Mouse (Mus musculus) MEL (cell line): ENCODE results near the gene Dlx2. TPM values are rescaled to one million over a fixed set of nuclear protein-coding genes. Genes with fewer than 3 reads are reported as not detected.

Experiments
- DNase-seq: peaks from one replicate; pipeline ENCODE4 v3.0.0; 2011; ENCODE audit warnings: low read depth, low spot score
- H3K27ac ChIP-seq: 2 replicates; pipeline ENCODE4 v1.5.1; 2012; ENCODE audit warnings: low read depth, mild to moderate bottlenecking, control low read depth, low read length, moderate library complexity; ENCODE audit not compliant: control insufficient read depth
- H3K27me3 ChIP-seq, 2 experiments: fragments of 150-350 bp in 1 of 2; sonication (generic) in 1 of 2; 2 replicates each; pipeline ENCODE4 v1.6.1; 2012; ENCODE audit warnings: low read length in 2 of 2, mild to moderate bottlenecking in 2 of 2, improper control_type of control experiment in 1 of 2, moderate library complexity in 1 of 2; ENCODE audit not compliant: insufficient read depth in 2 of 2, control insufficient read depth in 1 of 2
- H3K36me3 ChIP-seq, 2 experiments: 2 replicates each; pipeline ENCODE4 v1.6.1; 2012 to 2014; ENCODE audit warnings: low read length in 2 of 2, improper control_type of control experiment in 1 of 2, inconsistent platforms in 1 of 2, mild to moderate bottlenecking in 1 of 2; ENCODE audit not compliant: insufficient read depth in 2 of 2, control insufficient read depth in 1 of 2
- H3K4me1 ChIP-seq, 2 experiments: fragments of 150-350 bp in 1 of 2; sonication (generic) in 1 of 2; 2 replicates each; pipeline ENCODE4 v1.6.1; 2012; ENCODE audit warnings: low read length in 2 of 2, improper control_type of control experiment in 1 of 2, mild to moderate bottlenecking in 1 of 2; ENCODE audit not compliant: insufficient read depth in 2 of 2, control insufficient read depth in 1 of 2
- H3K4me3 ChIP-seq, 2 experiments: fragments of 150-350 bp in 1 of 2; sonication (generic) in 1 of 2; 2 replicates each; pipeline ENCODE4 v1.5.1; 2012; ENCODE audit warnings: low read depth in 2 of 2, low read length in 2 of 2, mild to moderate bottlenecking in 2 of 2, moderate library complexity in 2 of 2, control low read depth in 1 of 2, improper control_type of control experiment in 1 of 2; ENCODE audit not compliant: control insufficient read depth in 1 of 2, insufficient read depth in 1 of 2
- H3K79me2 ChIP-seq: 2 replicates; pipeline ENCODE4 v1.6.1; 2012; ENCODE audit warnings: mild to moderate bottlenecking, low read length, moderate library complexity; ENCODE audit not compliant: control insufficient read depth, poor library complexity, insufficient read depth
- H3K9ac ChIP-seq: 2 replicates; pipeline ENCODE4 v1.6.1; 2012; ENCODE audit warnings: low read depth, mild to moderate bottlenecking, control low read depth, low read length, moderate library complexity; ENCODE audit not compliant: control insufficient read depth, poor library complexity, severe bottlenecking
- H3K9me3 ChIP-seq: fragments of 150-350 bp; sonication (generic); replicated peaks from 2 replicates; pipeline ENCODE4 v1.6.1; 2012; ENCODE audit warnings: mild to moderate bottlenecking, low read length, improper control_type of control experiment, moderate library complexity; ENCODE audit not compliant: insufficient read depth
- BHLHE40 ChIP-seq: IDR thresholded peaks from 2 replicates; pipeline ENCODE4 v1.6.1; 2012; ENCODE audit warnings: low read depth, mild to moderate bottlenecking, inconsistent platforms, low read length, improper control_type of control experiment, borderline replicate concordance
- CHD2 ChIP-seq: IDR thresholded peaks from 2 replicates; pipeline ENCODE4 v1.6.1; 2011; ENCODE audit warnings: low read length, improper control_type of control experiment
- CTCF ChIP-seq, 3 experiments: IDR thresholded peaks in 2 of 3; conservative IDR thresholded peaks in 1 of 3; 2 replicates each; pipeline ENCODE4 v1.5.1; 2011 to 2012; ENCODE audit warnings: low read length in 3 of 3, low read depth in 2 of 3, mild to moderate bottlenecking in 2 of 3, improper control_type of control experiment in 1 of 3, inconsistent platforms in 1 of 3, mixed read lengths in 1 of 3, moderate library complexity in 1 of 3; ENCODE audit not compliant: control insufficient read depth in 1 of 3, insufficient read depth in 1 of 3, poor library complexity in 1 of 3, severe bottlenecking in 1 of 3
- E2F4 ChIP-seq: IDR thresholded peaks from 2 replicates; pipeline ENCODE4 v1.6.1; 2011; ENCODE audit warnings: low read depth, low read length, improper control_type of control experiment, borderline replicate concordance
- ELF1 ChIP-seq: IDR thresholded peaks from 2 replicates; pipeline ENCODE4 v1.6.1; 2014; ENCODE audit warnings: low read depth, mild to moderate bottlenecking, inconsistent platforms, low read length, improper control_type of control experiment, moderate library complexity
- EP300 ChIP-seq, 2 experiments: IDR thresholded peaks; 2 replicates each; pipeline ENCODE4 v1.6.1; 2011; ENCODE audit warnings: improper control_type of control experiment in 2 of 2, low read length in 2 of 2, low read depth in 1 of 2, mild to moderate bottlenecking in 1 of 2
- GABPA ChIP-seq: IDR thresholded peaks from 2 replicates; pipeline ENCODE4 v1.6.1; 2012; ENCODE audit warnings: low read depth, mild to moderate bottlenecking, inconsistent platforms, low read length, improper control_type of control experiment, moderate library complexity
- GATA1 ChIP-seq: IDR thresholded peaks from 2 replicates; pipeline ENCODE4 v1.6.1; 2011; ENCODE audit warnings: low read depth, low read length, improper control_type of control experiment
- HCFC1 ChIP-seq: IDR thresholded peaks from 2 replicates; pipeline ENCODE4 v1.6.1; 2012; ENCODE audit warnings: low read depth, mild to moderate bottlenecking, inconsistent platforms, low read length, improper control_type of control experiment, moderate library complexity
- KAT2A ChIP-seq: conservative IDR thresholded peaks from 2 replicates; pipeline ENCODE4 v1.6.1; 2012; ENCODE audit warnings: low read depth, low read length, improper control_type of control experiment, inconsistent platforms
- MAFK ChIP-seq: IDR thresholded peaks from 2 replicates; pipeline ENCODE4 v1.6.1; 2011; ENCODE audit warnings: low read depth, mild to moderate bottlenecking, low read length, improper control_type of control experiment, borderline replicate concordance
- MAX ChIP-seq: IDR thresholded peaks from 2 replicates; pipeline ENCODE4 v1.6.1; 2011; ENCODE audit warnings: low read length, improper control_type of control experiment
- MEF2A ChIP-seq: IDR thresholded peaks from 2 replicates; pipeline ENCODE4 v1.6.1; 2014; ENCODE audit warnings: low read depth, mild to moderate bottlenecking, inconsistent platforms, low read length, improper control_type of control experiment; ENCODE audit not compliant: poor library complexity, insufficient replicate concordance, severe bottlenecking; ENCODE audit errors: extremely low read depth
- MXI1 ChIP-seq: IDR thresholded peaks from 2 replicates; pipeline ENCODE4 v1.6.1; 2011; ENCODE audit warnings: mild to moderate bottlenecking, low read depth, low read length, improper control_type of control experiment
- MYC ChIP-seq: IDR thresholded peaks from 2 replicates; pipeline ENCODE4 v1.6.1; 2011; ENCODE audit warnings: low read depth, mild to moderate bottlenecking, low read length, improper control_type of control experiment, moderate library complexity
- NRF1 ChIP-seq: IDR thresholded peaks from 2 replicates; pipeline ENCODE4 v1.6.1; 2014; ENCODE audit warnings: low read depth, mild to moderate bottlenecking, inconsistent platforms, low read length, improper control_type of control experiment, moderate library complexity; ENCODE audit not compliant: poor library complexity, insufficient read depth, severe bottlenecking
- POLR2A ChIP-seq, 2 experiments: IDR thresholded peaks; 2 replicates each; pipeline ENCODE4 v1.6.1; 2011 to 2012; ENCODE audit warnings: low read length in 2 of 2, mild to moderate bottlenecking in 2 of 2, control low read depth in 1 of 2, improper control_type of control experiment in 1 of 2, low read depth in 1 of 2, moderate library complexity in 1 of 2; ENCODE audit not compliant: control insufficient read depth in 1 of 2, insufficient read depth in 1 of 2, poor library complexity in 1 of 2
- RCOR1 ChIP-seq: IDR thresholded peaks from 2 replicates; pipeline ENCODE4 v1.6.1; 2012; ENCODE audit warnings: low read depth, mild to moderate bottlenecking, inconsistent platforms, low read length, improper control_type of control experiment
- SIN3A ChIP-seq: IDR thresholded peaks from 2 replicates; pipeline ENCODE4 v1.6.1; 2012; ENCODE audit warnings: low read length, improper control_type of control experiment, inconsistent platforms
- SMC3 ChIP-seq: IDR thresholded peaks from 2 replicates; pipeline ENCODE4 v1.6.1; 2011; ENCODE audit warnings: low read depth, low read length, improper control_type of control experiment
- TAL1 ChIP-seq: IDR thresholded peaks from 2 replicates; pipeline ENCODE4 v1.6.1; 2012; ENCODE audit warnings: mild to moderate bottlenecking, inconsistent platforms, low read length, moderate library complexity, mixed read lengths
- TBP ChIP-seq: IDR thresholded peaks from 2 replicates; pipeline ENCODE4 v1.8.0; 2011; ENCODE audit warnings: low read depth, low read length, improper control_type of control experiment
- TCF12 ChIP-seq: IDR thresholded peaks from 2 replicates; pipeline ENCODE4 v1.6.1; 2014; ENCODE audit warnings: low read depth, mild to moderate bottlenecking, inconsistent platforms, low read length, improper control_type of control experiment, moderate library complexity
- UBTF ChIP-seq: IDR thresholded peaks from 2 replicates; pipeline ENCODE4 v1.6.1; 2012; ENCODE audit warnings: low read depth, mild to moderate bottlenecking, inconsistent platforms, low read length, improper control_type of control experiment, moderate library complexity, borderline replicate concordance; ENCODE audit not compliant: insufficient read depth
- USF1 ChIP-seq: IDR thresholded peaks from 2 replicates; pipeline ENCODE4 v1.6.1; 2014; ENCODE audit warnings: low read depth, mild to moderate bottlenecking, inconsistent platforms, low read length, improper control_type of control experiment, moderate library complexity
- USF2 ChIP-seq, 2 experiments: IDR thresholded peaks; 2 replicates each; pipeline ENCODE4 v1.6.1; 2011 to 2012; ENCODE audit warnings: improper control_type of control experiment in 2 of 2, low read length in 2 of 2, borderline replicate concordance in 1 of 2, inconsistent platforms in 1 of 2, low read depth in 1 of 2, mild to moderate bottlenecking in 1 of 2; ENCODE audit not compliant: insufficient read depth in 1 of 2
- ZC3H11A ChIP-seq: IDR thresholded peaks from 2 replicates; pipeline ENCODE4 v1.6.1; 2012; ENCODE audit warnings: low read depth, mild to moderate bottlenecking, inconsistent platforms, low read length, improper control_type of control experiment
- ZKSCAN1 ChIP-seq: IDR thresholded peaks from 2 replicates; pipeline ENCODE4 v1.6.1; 2012; ENCODE audit warnings: low read depth, mild to moderate bottlenecking, inconsistent platforms, low read length, improper control_type of control experiment, moderate library complexity
- ZNF384 ChIP-seq: IDR thresholded peaks from 2 replicates; pipeline ENCODE4 v1.6.1; 2012; ENCODE audit warnings: low read depth, mild to moderate bottlenecking, inconsistent platforms, low read length, improper control_type of control experiment
- polyA plus RNA-seq, 2 experiments: library from polyadenylated mRNA; stranded (reverse) in 1 of 2; unstranded in 1 of 2; fragments of >175 nt in 1 of 2; fragments of >200 nt in 1 of 2; gene quantifications; 2 replicates each; pipeline versions ENCODE4 v1.2.1 to v1.2.4; 2012; ENCODE audit warnings: low replicate concordance in 2 of 2, low read depth in 1 of 2; ENCODE audit not compliant: insufficient read length in 2 of 2, insufficient read depth in 1 of 2, missing spikeins in 1 of 2
- total RNA-seq: library from RNA; depleted of rRNA; stranded (reverse); fragments of 300-350 nt; gene quantifications from 2 replicates; pipeline ENCODE4 v1.2.3, GENCODE M21; 2012

The Dlx2 gene
- total and polyA plus RNA-seq, 3 experiments: not detected

GRCm38 (mm10) chr2:71581488-71581887 is 34.9 kb upstream of the Dlx2 start:
- Histone ChIP-seq H3K79me2 (no peaks in the 10 kb centered on the region), H3K9ac (no peak overlapping the region), H3K27ac (no peak overlapping the region), H3K9me3 (no peaks in the 10 kb centered on the region), H3K36me3 (no peaks in the 10 kb centered on the region), H3K27me3 (peaks cover 7 to 22% of the 10 kb centered on the region in 2 experiments; a peak in 3 of 4 replicates), H3K4me3 (peak overlapping the region in 1 of 2 experiments; percentile 54; a peak in 2 of 4 replicates), H3K4me1 (peaks cover 0 to 3% of the 10 kb centered on the region in 2 experiments; a peak in 1 of 4 replicates)
- DNase-seq: no peak
- TF ChIP-seq ELF1 (no peak), MXI1 (no peak), RCOR1 (no peak), SMC3 (no peak), HCFC1 (no peak), MAFK (no peak), TBP (no peak), MEF2A (no peak), BHLHE40 (no peak), CHD2 (no peak), GATA1 (no peak), TCF12 (no peak), NRF1 (no peak), USF1 (no peak), ZKSCAN1 (no peak)

- peaks cover 0 to 3% of the 10 kb centered on the region in 2 experiments; a peak in 1 of 4 replicates for H3K4me1 ChIP-seq
- H3K27ac ChIP-seq: no peak overlapping the region
- no peaks in the 10 kb centered on the region for H3K36me3 ChIP-seq
- peak; percentile 56 for DNase-seq
- H3K4me3 ChIP-seq: peak overlapping the region; percentile 54 to 62
- H3K9me3 ChIP-seq: no peaks in the 10 kb centered on the region
- H3K79me2 ChIP-seq: no peaks in the 10 kb centered on the region
- peaks cover 7 to 22% of the 10 kb centered on the region in 2 experiments; a peak in 3 of 4 replicates for H3K27me3 ChIP-seq
- peak overlapping the region; percentile 41; the same call in 1 of the 2 replicates for H3K9ac ChIP-seq
- no peak for TF ChIP-seq GABPA
- TF ChIP-seq E2F4: no peak
- TF ChIP-seq MAX: no peak
- no peak for TF ChIP-seq TAL1
- no peak for TF ChIP-seq ZC3H11A
- peak; percentile 53 for TF ChIP-seq SMC3
- 0 out of 2 replicates have a peak, but pooled peaks have one; percentile 4 for TF ChIP-seq GATA1
- peak in 2 of 3 experiments; percentile 53 to 69; a peak in 5 of 6 replicates for TF ChIP-seq CTCF (IDR thresholded peaks at IDR 0.05 in 2 of 3, conservative IDR thresholded peaks at IDR 0.05 in 1 of 3; ENCODE audit: control insufficient read depth in 1 of 3, insufficient read depth in 1 of 3, low read depth in 2 of 3, low read length in 3 of 3, poor library complexity in 1 of 3, severe bottlenecking in 1 of 3)
- no peak for TF ChIP-seq ZKSCAN1
- no peak for TF ChIP-seq POLR2A (IDR thresholded peaks at IDR 0.05; ENCODE audit: control insufficient read depth in 1 of 2, insufficient read depth in 1 of 2, low read depth in 1 of 2, low read length in 2 of 2, poor library complexity in 1 of 2)
- TF ChIP-seq MYC: no peak
- no peak for TF ChIP-seq EP300 (IDR thresholded peaks at IDR 0.05; ENCODE audit: low read depth in 1 of 2, low read length in 2 of 2)
- no peak for TF ChIP-seq ZNF384
- no peak for TF ChIP-seq MAFK
- TF ChIP-seq KAT2A: no peak
- TF ChIP-seq SIN3A: no peak
- no peak for TF ChIP-seq TCF12
- no peak for TF ChIP-seq CHD2
- no peak for TF ChIP-seq UBTF
- TF ChIP-seq USF2 (IDR thresholded peaks at IDR 0.05; ENCODE audit: borderline replicate concordance in 1 of 2, insufficient read depth in 1 of 2, low read depth in 1 of 2, low read length in 2 of 2): no peak
Measured at GRCm38 (mm10) chr2:71580632-71581466, 34.3 kb upstream of the Dlx2 start.
